Mouse (Mus musculus): ENCODE measurements around the gene Gm47289.

Gm47289 gene

DNA sequence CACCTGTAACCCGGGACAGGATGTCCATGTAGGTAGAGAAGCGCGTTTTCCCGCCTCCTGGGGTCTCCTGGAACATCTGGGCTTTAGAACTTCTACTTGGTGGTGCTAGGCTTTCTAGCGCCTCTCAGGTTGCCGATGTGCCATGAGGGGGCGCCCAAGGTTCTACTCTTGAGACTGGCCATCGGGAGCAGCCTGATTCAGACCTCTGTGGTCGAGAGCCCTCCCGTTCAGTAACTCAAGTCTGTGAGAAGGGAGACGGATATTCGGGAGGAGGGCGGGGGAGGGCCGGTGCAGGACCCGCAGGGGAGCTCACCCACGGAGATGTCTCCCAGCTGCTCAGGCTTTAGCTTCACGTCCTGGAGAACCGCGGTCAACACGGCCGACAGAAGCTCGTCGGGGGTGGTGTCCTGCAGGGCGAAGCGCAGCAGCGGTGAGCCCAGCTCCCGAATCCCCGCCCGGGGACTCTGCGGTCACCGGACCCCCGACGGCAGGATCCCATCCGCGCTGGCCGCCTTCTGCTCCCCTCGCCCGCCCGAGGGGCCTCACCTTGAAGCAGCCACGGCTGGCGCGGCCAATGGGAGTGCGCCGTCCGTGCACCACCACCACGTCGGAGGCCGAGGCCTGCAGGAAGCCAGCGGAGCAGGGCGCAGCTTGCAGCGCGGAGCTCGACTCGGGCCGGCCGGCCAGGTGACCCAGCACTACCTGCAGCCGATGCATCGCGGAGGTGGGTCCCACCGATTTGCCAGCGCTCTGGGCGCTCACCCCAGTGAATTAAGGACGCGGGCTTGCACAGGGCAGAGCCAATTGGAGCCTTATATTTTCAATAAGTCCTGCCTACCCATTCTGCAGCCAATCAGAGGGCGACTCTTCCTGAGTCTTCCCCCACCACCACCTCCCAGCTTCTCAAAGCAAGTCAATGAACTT, 2.4 kb upstream of the Gm47289 start, which contains the start of gene Acaa1b:
TSS of gene Acaa1b (minus strand) at position 816 of the 924 bp plus-strand sequence.
- DNase-seq (ENCODE audit: low spot score): peak; percentile 78

DNA sequence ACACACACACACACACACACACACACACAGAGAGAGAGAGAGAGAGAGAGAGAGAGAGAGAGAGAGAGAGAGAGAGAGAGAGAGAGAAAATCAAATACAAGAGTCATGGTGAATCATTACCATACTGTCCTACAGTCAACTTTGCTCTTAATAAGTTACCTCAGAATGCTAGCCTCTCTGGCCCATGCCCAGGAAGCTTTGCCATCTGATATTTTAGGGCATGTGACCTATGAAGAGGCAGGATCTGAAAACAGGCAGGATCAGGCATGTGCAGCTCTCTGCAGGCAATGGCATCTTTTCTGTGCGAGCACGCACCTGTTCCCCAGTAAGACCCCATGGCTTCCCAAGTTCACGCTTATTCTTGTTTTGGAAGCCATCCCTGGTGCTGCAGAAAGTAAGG, 1.7 kb downstream of the Gm47289 start:
- DNase-seq (ENCODE audit: low spot score): peak; percentile 78

DNA sequence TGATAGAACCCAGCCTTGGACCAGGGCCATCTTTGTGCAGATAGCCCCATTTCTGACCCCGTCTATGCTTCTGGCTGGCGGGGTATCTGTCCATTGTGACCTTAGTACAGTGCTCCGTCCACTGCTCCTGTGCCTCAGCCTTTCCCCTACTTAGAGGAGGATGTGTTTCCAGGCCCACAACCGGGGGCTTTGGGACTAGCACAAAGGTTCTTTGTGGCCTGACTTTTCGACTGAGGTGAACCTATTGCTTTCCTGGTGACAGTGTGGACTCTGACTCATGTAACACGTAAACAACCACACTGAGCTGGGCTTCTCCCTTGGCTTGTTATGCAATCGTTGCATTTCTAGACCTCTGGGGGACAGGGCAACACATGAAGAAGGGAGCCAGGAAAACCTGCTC, 5.8 kb downstream of the Gm47289 start:
- peak; percentile 69 for DNase-seq (ENCODE audit: low spot score)

DNA sequence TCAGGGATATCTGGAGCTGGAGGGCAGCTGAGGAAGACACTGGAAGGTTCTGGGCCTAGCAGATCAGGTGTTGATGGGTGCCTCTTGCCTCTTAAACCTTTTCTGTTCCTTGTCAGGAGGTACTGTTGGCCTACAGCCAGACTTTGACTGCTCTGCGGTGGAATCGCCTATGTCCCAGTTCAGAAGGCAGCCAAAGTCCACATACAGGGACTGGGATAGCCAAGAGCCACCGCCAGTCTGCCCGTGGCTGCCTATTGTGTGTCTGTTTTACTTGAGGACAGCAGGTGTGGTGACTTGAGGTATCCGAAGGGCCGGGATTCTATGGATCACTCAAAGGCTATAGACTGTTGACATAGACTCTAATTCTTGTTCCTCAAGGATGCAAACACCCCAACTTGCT, 6.6 kb downstream of the Gm47289 start:
- DNase-seq (ENCODE audit: low spot score): peak; percentile 62

DNA sequence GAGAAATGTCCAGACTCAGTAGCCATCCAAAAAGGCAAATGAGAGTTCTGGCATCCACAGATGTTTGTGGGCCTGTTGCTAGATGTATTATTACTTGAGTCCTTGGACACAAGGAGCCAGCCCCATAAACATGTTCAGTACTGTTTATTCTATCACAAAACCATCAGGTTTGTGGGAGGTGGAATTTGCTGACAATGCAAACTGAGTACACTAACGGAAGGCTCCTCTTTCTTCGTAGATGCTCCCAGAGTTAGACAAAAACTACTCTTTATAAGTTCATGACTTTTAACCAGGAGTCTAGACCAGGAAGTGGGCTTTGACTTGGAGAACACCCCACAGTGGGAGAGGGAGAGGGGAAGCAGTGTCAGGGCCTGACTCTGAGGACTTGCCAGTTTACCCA, 8.6 kb downstream of the Gm47289 start:
- DNase-seq (ENCODE audit: low spot score): no peak

DNA sequence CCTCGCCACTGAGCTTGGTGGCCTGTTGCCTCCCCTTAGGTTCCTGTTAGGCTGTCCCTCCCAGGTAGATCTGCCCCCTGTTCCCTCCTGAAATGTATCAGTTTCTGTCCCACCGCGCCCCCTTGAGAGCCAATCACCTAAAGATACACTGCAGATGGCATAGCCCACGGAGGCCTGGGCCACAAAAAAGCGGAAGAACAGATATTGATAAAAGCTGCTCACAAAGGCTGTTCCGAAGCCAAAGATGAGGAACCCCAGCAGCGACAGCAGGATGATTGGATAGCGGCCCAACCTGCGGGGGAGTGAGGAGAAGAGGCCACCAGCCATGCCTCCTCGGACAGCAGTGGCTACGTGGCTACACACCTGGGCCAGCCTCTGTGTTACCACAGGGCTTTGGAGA, 20.3 kb downstream of the Gm47289 start:
- DNase-seq (ENCODE audit: low spot score): no peak

DNA sequence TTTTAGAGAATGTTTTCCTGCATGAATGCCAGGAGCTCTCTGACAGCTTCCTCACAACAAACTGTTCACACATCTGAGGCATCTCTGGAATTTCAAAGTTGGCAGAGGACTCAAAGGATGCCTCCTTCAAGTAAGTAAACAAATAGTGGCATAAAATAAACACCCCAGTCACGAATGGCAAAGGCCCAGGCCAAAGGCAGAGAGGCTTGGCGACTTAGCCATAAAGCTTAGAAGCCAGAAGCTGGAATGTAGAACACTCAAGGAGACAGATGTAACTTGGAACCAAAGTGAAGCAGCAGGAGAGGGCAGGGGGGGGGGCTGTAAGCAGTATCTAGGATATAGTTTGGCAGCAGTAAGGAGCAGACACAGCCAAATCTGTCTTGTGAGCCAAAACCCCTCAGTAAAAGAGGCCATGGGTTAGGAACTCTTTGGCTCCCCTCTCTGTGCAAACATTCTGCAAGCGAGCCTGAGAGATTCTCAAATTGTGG, 22.3 kb downstream of the Gm47289 start:
- DNase-seq (ENCODE audit: low spot score): peak; percentile 90

DNA sequence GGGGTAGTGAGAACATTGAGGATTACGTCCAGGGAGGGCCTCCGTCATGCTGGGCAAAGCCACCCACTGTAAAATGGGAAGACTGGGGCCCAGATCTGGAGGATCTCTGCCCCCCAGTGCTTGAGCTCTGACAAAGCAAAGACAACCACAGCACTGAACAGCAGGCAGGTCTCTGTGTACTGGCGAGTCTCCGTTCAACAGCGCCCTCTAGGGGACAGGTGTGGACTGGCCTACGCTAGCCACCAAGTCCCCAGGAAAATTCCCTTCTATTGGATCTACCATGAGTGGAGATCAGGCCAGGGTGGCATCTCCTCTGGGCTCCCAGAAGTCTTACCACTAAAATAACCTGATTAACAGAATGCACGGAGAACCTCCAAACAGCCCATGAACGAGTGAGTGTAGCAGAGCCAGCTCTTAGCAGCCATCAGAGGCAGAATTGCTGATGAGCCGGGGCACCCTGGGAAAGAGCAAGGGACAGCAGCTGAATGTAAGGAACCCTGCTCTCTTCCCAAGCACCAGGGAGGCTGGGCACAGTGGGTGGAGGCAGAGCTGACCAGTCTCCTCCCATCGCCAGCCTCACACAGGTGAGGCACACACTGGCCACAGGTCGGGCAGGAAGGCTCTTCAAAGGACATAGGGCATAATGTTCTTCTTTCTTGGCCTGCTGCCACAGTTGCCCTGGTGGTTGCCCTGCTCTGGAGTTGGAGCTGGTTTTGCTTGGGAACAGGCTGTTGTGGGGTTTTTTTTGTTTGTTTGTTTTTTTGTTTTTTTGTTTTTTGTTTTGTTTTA, 33.4 kb downstream of the Gm47289 start:
- no peak for DNase-seq (ENCODE audit: low spot score)

DNA sequence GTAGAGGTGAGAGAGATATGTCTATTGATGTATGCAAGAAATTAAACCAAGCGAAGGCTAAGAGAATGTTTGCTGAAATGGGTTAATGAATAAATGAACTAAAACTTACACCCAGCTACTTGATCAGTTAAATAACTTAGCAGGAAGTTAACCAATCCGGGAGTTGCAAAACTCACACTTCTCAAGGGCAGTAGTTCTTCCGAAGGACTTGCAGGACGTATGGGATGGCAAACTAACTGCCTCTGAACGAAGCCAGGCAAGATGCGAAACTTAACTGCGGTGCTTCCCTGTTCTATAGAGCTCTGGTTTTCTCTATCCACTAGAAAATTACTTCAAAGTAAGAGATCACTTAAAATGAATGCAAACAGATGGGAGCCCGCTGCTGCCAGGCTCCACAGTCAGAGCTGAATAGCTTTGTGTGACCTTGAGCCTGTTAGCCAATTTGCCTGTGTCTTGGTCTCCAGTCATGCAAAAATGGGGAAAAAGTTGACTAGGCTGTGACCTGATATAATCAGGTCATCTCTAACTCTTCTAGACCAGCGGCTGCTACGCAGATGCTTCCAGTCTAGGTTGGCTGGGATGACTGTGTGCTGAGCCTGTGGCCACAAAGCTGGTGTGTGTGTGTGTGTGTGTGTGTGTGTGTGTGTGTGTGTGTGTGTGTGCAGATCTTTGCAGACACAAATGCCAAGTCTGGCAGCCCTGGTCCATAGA, 40.3 kb downstream of the Gm47289 start:
- no peak for DNase-seq (ENCODE audit: low spot score)

DNA sequence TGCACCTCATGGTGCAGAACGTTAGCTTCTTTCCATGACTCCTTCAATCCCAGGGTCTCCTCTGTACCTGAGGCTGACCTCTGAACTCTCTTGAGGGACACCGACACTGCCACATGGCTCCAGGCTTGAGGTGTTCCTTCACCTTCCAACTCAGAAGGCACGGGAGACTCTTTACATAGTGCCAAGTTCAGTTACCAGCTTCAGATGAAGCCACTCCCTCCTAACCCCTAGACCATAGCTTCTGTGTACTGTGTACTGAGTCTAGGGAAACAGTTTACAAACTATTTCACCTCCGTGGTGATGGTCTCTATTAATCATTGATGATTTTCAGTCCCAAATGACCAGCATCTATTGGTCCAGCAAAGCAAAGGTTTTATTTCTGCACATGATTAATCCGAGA, 42.7 kb downstream of the Gm47289 start:
- DNase-seq (ENCODE audit: low spot score): no peak

DNA sequence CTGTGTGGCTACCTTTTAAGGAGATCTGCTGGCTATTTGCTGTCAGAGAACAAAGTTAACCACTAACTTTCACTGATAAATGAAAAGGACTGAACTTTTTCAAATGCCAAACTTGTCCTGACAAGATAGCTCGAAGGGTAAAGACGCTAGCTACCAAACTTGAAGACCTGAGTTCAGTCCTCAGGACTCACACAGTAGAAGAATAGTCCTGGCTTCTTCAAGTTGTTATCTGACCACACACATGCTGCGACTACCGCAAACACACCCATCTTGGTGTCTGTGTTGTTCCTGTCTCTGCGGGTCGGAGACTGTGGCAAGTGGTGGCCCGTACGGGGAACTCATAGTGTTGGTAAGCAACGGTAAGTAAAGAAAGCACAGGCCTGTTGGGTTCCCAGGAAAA, 44.7 kb downstream of the Gm47289 start:
- DNase-seq (ENCODE audit: low spot score): no peak

DNA sequence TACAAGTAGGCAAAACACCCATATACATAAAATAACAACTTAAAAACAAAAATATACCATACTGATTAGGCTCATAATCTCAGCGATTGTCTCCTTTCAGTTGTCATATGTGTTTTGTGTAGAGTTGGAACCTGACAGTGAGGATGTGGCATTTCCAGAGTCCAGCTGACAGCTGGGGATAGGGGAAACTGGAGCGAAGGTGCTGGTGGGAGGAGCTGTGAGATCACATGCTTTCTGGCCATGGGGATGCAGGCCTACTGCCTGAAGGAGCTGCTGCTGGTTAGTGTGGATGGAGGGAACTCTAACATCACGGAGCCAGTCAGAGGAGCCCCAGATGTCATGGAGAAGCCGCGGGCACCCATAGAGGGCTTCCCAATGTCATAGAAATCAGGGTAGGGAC, 46.8 kb downstream of the Gm47289 start:
- DNase-seq (ENCODE audit: low spot score): no peak

DNA sequence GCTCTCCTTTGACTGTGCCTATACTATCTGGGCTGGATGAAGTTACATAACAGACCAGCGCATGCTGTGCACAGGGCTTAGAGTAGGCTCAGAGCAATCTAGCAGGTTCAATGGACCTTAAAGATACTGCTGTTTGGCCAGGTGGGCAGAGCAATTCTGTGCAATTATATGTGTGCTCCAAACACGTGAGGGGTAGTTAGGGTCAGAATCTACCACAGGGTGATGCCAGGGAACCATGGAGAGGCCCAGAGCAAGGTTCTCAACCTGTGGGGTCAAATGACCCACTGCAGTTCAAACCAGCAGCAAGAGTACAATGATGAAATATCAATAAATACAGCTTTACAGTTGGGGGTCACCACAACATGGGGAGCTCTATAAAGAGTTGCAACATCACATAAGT, 47.7 kb downstream of the Gm47289 start:
- no peak for DNase-seq (ENCODE audit: low spot score)

DNA sequence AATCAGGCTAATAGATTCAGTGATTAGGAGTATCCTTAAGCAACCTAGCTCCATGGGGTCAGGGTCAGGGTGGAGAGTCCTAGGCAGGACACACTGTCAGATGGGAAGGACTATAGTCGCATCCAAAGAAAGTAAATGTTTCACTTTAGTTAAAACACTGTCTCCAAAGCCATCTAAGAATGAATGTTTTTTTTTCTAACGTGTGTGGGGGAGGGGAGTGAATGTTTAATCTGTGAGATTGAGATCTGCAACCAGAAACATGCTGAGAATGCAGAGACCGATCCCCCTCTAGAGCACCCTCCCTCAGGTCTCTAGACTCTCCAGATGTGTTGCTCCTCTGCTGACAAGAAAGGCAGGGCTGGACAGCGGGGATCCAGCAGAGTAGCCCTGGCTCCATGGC, 48.2 kb downstream of the Gm47289 start:
- DNase-seq (ENCODE audit: low spot score): no peak

DNA sequence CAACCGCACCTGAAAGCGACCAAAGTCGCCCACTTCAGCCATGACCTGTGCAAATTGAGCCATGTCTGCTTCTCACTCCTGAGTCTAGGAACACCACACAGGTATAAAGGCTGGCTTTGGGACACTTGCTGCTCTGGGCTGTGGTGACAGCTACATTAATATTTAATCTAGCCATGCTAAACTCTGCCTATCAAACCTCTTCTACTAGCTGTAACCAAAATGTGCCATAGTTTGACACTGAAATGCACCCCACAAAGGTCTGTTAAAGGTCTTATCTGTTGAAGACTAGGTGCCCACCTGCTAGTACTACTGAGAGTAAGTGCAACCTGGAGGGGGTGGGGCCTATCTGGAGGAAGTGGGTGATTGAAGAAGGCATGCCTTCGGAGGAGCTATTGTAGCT, 50.0 kb downstream of the Gm47289 start, which contains the start of gene Slc22a13:
TSS of gene Slc22a13 (minus strand) at position 101 of the 400 bp plus-strand sequence.
- DNase-seq (ENCODE audit: low spot score): no peak
